Mouse (Mus musculus): Measurements from ENCODE around the gene Ripply2. TPM values are rescaled to one million over a fixed set of nuclear protein-coding genes. Genes with fewer than 3 reads are reported as not detected.
"Not testable (repeated sequence)": the region's sequence is repeated elsewhere in the genome, so short reads cannot be mapped to it uniquely, and the experiment has no call there.

Gene Ripply2
- 8.5 and 8.6 TPM in 2 replicates for polyA plus RNA-seq (2015; fragmentation: Nextera tagmentation; extraction: Ambion mirVana)

GRCm38 (mm10) chr9:87015288-87015937, at the start of gene Ripply2:
Ripply2 (plus strand) TSS chr9:87015537.
- H3K36me3 ChIP-seq, result no peaks in the 10 kb centered on the region
- peaks cover 17% of the 10 kb centered on the region for H3K4me1 ChIP-seq (replicated peaks)
- H3K4me2 ChIP-seq, result peak within 1 kb of the TSS; percentile 86
- H3K27me3 ChIP-seq, result peaks cover 3% of the 10 kb centered on the region; the same call in 1 of the 2 replicates
- H3K9ac ChIP-seq, result peak within 1 kb of the TSS; percentile 73
- H3K27ac ChIP-seq (replicated peaks), result peak within 1 kb of the TSS; percentile 72
- H3K9me3 ChIP-seq, result no peaks in the 10 kb centered on the region
- WGBS, result under 1% methylated on average over 71 of the region's 71 CpGs
- peak; percentile 87 for ATAC-seq (ENCODE audit: low FRiP score, low read depth)
- peak within 1 kb of the TSS; percentile 72 for H3K4me3 ChIP-seq

- not testable (repeated sequence) for H3K4me2 ChIP-seq; ATAC-seq (ENCODE audit: low FRiP score, low read depth); H3K27me3 ChIP-seq; H3K9ac ChIP-seq; H3K4me3 ChIP-seq; H3K4me1 ChIP-seq (replicated peaks); H3K36me3 ChIP-seq; H3K9me3 ChIP-seq; H3K27ac ChIP-seq (replicated peaks)
Measured at GRCm38 (mm10) chr9:86972471-86972870, 42.9 kb upstream of the Ripply2 start.

- no peaks in the 10 kb centered on the region for H3K36me3 ChIP-seq
- H3K27me3 ChIP-seq, result no peaks in the 10 kb centered on the region
- H3K4me2 ChIP-seq, result no peak overlapping the region
- 55% methylated on average over 4 of the region's 4 CpGs for WGBS
- ATAC-seq (ENCODE audit: low FRiP score, low read depth), result no peak
- no peak overlapping the region for H3K9ac ChIP-seq
- H3K4me1 ChIP-seq (replicated peaks), result no peaks in the 10 kb centered on the region
- no peak overlapping the region for H3K4me3 ChIP-seq
- H3K27ac ChIP-seq (replicated peaks), result no peak overlapping the region
- H3K9me3 ChIP-seq, result no peaks in the 10 kb centered on the region
Measured at GRCm38 (mm10) chr9:86973562-86973961, 41.8 kb upstream of the Ripply2 start.

GRCm38 (mm10) chr9:86976896-86977295, 38.4 kb upstream of the Ripply2 start:
- Histone ChIP-seq H3K27ac (replicated peaks) (no peak overlapping the region), H3K27me3 (no peaks in the 10 kb centered on the region), H3K36me3 (no peaks in the 10 kb centered on the region), H3K4me3 (no peak overlapping the region), H3K9me3 (no peaks in the 10 kb centered on the region), H3K9ac (no peak overlapping the region), H3K4me2 (no peak overlapping the region), H3K4me1 (replicated peaks) (no peaks in the 10 kb centered on the region)
- no peak for ATAC-seq (ENCODE audit: low FRiP score, low read depth)
- WGBS, result 83% methylated on average over 4 of the region's 4 CpGs

- no peak overlapping the region for H3K4me2 ChIP-seq
- H3K4me3 ChIP-seq, result no peak overlapping the region
- H3K4me1 ChIP-seq (replicated peaks), result no peaks in the 10 kb centered on the region
- H3K36me3 ChIP-seq, result no peaks in the 10 kb centered on the region
- H3K9ac ChIP-seq, result no peak overlapping the region
- H3K27ac ChIP-seq (replicated peaks), result no peak overlapping the region
- ATAC-seq (ENCODE audit: low FRiP score, low read depth), result no peak
- 77% methylated on average over 7 of the region's 7 CpGs for WGBS
- no peaks in the 10 kb centered on the region for H3K27me3 ChIP-seq
- H3K9me3 ChIP-seq, result no peaks in the 10 kb centered on the region
Measured at GRCm38 (mm10) chr9:86978257-86978907, 37.0 kb upstream of the Ripply2 start.

GRCm38 (mm10) chr9:86980048-86980447, 35.3 kb upstream of the Ripply2 start:
- Histone ChIP-seq H3K27me3 (no peaks in the 10 kb centered on the region), H3K9ac (no peak overlapping the region), H3K27ac (replicated peaks) (no peak overlapping the region), H3K36me3 (no peaks in the 10 kb centered on the region), H3K4me3 (no peak overlapping the region), H3K9me3 (no peaks in the 10 kb centered on the region), H3K4me1 (replicated peaks) (no peaks in the 10 kb centered on the region), H3K4me2 (no peak overlapping the region)
- no peak for ATAC-seq (ENCODE audit: low FRiP score, low read depth)

GRCm38 (mm10) chr9:86980942-86981341, 34.4 kb upstream of the Ripply2 start:
- 50% methylated on average over 2 of the region's 2 CpGs for WGBS
- H3K27me3 ChIP-seq, result no peaks in the 10 kb centered on the region
- H3K36me3 ChIP-seq, result no peaks in the 10 kb centered on the region
- no peak overlapping the region for H3K4me3 ChIP-seq
- H3K9ac ChIP-seq, result no peak overlapping the region
- no peak overlapping the region for H3K4me2 ChIP-seq
- H3K9me3 ChIP-seq, result no peaks in the 10 kb centered on the region
- no peak for ATAC-seq (ENCODE audit: low FRiP score, low read depth)
- H3K4me1 ChIP-seq (replicated peaks), result no peaks in the 10 kb centered on the region
- H3K27ac ChIP-seq (replicated peaks), result no peak overlapping the region

GRCm38 (mm10) chr9:86981551-86981950, 33.8 kb upstream of the Ripply2 start:
- H3K9me3 ChIP-seq, result no peaks in the 10 kb centered on the region
- no peaks in the 10 kb centered on the region for H3K36me3 ChIP-seq
- no peaks in the 10 kb centered on the region for H3K4me1 ChIP-seq (replicated peaks)
- no peaks in the 10 kb centered on the region for H3K27me3 ChIP-seq
- no peak overlapping the region for H3K27ac ChIP-seq (replicated peaks)
- no peak overlapping the region for H3K4me3 ChIP-seq
- no peak overlapping the region for H3K9ac ChIP-seq
- WGBS, result 17% methylated on average over 10 of the region's 10 CpGs
- no peak for ATAC-seq (ENCODE audit: low FRiP score, low read depth)
- no peak overlapping the region for H3K4me2 ChIP-seq

- no peak overlapping the region for H3K9ac ChIP-seq
- H3K36me3 ChIP-seq, result no peaks in the 10 kb centered on the region
- H3K4me1 ChIP-seq (replicated peaks), result no peaks in the 10 kb centered on the region
- WGBS, result 84% methylated on average over 3 of the region's 3 CpGs
- no peak for ATAC-seq (ENCODE audit: low FRiP score, low read depth)
- H3K27ac ChIP-seq (replicated peaks), result no peak overlapping the region
- no peaks in the 10 kb centered on the region for H3K27me3 ChIP-seq
- H3K4me2 ChIP-seq, result no peak overlapping the region
- no peaks in the 10 kb centered on the region for H3K9me3 ChIP-seq
- H3K4me3 ChIP-seq, result no peak overlapping the region
Measured at GRCm38 (mm10) chr9:86984583-86984982, 30.8 kb upstream of the Ripply2 start.

GRCm38 (mm10) chr9:86985105-86985504, 30.2 kb upstream of the Ripply2 start:
- Histone ChIP-seq H3K9me3 (no peaks in the 10 kb centered on the region), H3K4me3 (no peak overlapping the region), H3K4me2 (no peak overlapping the region), H3K4me1 (replicated peaks) (no peaks in the 10 kb centered on the region), H3K27ac (replicated peaks) (no peak overlapping the region), H3K27me3 (no peaks in the 10 kb centered on the region), H3K36me3 (no peaks in the 10 kb centered on the region), H3K9ac (no peak overlapping the region)
- ATAC-seq (ENCODE audit: low FRiP score, low read depth), result no peak
- WGBS, result 71% methylated on average over 6 of the region's 6 CpGs

GRCm38 (mm10) chr9:86986703-86987296, 28.5 kb upstream of the Ripply2 start:
- WGBS, result 60% methylated on average over 7 of the region's 7 CpGs
- Histone ChIP-seq H3K27me3 (no peaks in the 10 kb centered on the region), H3K4me3 (no peak overlapping the region), H3K9ac (no peak overlapping the region), H3K36me3 (no peaks in the 10 kb centered on the region), H3K4me1 (replicated peaks) (no peaks in the 10 kb centered on the region), H3K4me2 (no peak overlapping the region), H3K27ac (replicated peaks) (no peak overlapping the region), H3K9me3 (no peaks in the 10 kb centered on the region)
- no peak for ATAC-seq (ENCODE audit: low FRiP score, low read depth)

- no peak overlapping the region for H3K4me2 ChIP-seq
- ATAC-seq (ENCODE audit: low FRiP score, low read depth), result no peak
- no peaks in the 10 kb centered on the region for H3K27me3 ChIP-seq
- H3K9me3 ChIP-seq, result no peaks in the 10 kb centered on the region
- H3K4me3 ChIP-seq, result no peak overlapping the region
- H3K27ac ChIP-seq (replicated peaks), result no peak overlapping the region
- H3K36me3 ChIP-seq, result no peaks in the 10 kb centered on the region
- H3K9ac ChIP-seq, result no peak overlapping the region
- H3K4me1 ChIP-seq (replicated peaks), result no peaks in the 10 kb centered on the region
Measured at GRCm38 (mm10) chr9:86989822-86990221, 25.5 kb upstream of the Ripply2 start.
